Mouse (Mus musculus) heart, adult 11 months (tissue): ENCODE measurements around the gene Hoxa11.

Experiments
- DNase-seq: peaks from one replicate; pipeline ENCODE4 v3.0.0; 2022

Gene Hoxa11

GRCm38 (mm10) chr6:52217895-52218642, 27.5 kb downstream of the Hoxa11 start:
- DNase-seq = peak; percentile 80

- DNase-seq = peak; percentile 96
These were observed 28.2 kb downstream of the Hoxa11 start for GRCm38 (mm10) chr6:52217459-52217768.

GRCm38 (mm10) chr6:52216691-52217458, 28.7 kb downstream of the Hoxa11 start:
- peak; percentile 90 for DNase-seq

- DNase-seq = peak; percentile 88
These were observed 29.7 kb downstream of the Hoxa11 start for GRCm38 (mm10) chr6:52215771-52216535.

DNA sequence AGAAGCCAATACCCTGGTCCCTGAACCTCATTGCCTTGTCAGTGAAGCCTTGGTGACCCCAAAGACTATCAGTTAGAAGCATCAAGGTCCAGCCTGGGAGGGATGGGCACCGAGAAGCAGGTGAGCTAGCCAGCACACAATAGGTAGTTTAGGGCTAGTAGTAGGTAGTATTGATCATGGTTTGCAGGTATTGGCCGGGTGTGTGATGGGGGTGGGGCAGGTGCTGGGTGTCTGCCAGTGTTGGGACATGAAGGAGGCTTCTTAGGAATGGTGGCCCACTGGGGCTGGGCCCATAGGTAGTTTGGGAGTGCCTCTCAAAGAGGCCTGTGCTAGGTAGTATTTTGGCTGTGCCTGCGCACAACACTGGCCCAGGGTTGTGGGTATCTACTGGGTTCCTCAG, 30.5 kb downstream of the Hoxa11 start:
- peak; percentile 83 for DNase-seq

DNA sequence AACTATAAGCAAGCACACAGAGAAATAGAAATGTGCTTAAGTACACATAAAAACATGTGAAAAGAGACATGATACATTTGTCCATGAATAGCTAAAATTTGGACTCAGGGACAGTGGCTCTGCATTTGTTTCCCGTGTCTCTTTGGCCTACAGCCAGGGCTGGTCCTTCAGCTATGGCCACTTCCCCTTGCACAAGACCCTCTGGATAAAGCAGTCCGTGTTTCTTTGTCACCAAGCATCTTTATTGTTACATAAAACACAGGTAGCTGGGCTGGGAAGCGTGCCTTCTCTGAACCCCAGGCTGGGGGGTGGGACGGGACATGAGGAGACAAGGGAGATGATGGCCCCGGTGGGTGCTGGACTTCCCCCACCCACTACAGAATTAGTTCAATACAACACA, 31.3 kb downstream of the Hoxa11 start:
- peak; percentile 77 for DNase-seq

- peak; percentile 94 for DNase-seq
These were observed 32.3 kb downstream of the Hoxa11 start, which contains the start of the genes Hoxa3 and Gm28308 for GRCm38 (mm10) chr6:52213119-52213986. Gene Hoxa3 (minus strand): TSS chr6:52213336. Gene Gm28308 (minus strand): TSS chr6:52213339.

DNA sequence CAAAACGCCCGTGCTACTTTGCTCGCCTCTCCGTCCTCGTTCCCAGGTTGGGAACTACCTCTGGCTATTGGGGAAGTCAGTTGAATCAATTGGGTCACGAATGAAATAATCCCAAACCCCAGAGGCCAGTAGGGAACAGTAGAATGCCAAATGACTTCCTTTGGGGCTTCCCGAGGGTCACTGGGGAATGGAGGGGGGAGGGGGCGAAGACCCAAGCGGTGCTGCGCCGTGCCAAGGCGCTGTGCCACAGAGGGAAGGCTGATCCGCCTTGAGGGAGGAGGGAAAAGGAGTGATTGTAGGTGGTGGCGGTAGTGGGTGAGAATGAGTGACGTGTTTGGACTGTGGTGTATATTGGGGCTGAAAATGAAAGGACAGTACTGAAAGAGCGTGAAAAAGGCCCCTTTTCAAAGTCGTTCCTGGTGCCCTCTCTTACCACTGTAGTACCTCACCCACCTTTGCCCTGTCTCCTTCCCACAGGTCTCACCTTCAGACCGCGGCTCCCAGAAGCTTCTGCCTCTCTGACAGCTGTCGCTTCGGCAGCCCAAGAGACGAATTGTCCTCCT, 33.0 kb downstream of the Hoxa11 start:
- peak; percentile 89 for DNase-seq

GRCm38 (mm10) chr6:52211961-52212360, 33.6 kb downstream of the Hoxa11 start:
- DNase-seq = peak; percentile 91

DNA sequence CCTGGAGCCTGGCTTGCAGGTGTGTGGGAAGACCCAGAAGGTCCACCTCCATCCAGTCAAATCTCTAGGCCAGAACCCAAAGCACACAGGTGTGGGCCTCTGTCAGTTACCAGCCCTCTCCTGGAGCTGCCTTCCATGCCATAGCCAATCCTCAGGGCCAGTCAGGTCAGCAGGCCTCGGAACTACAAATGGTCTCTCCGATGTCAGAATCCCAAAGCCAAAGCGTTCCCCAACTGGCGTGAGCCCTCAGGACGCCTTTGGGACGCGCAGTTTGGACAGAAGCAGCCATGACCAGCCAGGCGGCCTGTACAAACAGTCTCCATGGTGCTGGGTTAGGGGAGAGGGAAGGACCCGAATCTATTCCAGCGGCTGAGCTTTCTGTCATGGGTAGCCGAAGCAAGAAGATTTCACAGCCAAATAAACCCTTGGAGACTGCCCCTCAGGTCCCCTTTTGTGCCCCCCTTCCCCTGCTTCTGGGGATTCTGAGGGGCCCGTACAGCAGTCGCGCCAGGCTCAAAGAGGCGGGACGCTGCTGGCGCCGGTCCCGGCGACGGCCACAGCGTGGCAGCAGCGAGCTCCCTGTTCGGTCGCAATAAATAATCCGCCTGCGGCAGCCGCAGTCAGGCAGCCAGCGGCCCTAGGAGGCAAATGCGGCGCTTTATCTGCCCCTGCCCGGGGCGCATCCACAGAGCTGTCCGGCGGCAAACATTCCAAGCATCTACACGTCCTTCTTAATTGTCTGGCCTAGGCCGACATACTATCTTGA, 34.3 kb downstream of the Hoxa11 start:
- peak; percentile 95 for DNase-seq

DNA sequence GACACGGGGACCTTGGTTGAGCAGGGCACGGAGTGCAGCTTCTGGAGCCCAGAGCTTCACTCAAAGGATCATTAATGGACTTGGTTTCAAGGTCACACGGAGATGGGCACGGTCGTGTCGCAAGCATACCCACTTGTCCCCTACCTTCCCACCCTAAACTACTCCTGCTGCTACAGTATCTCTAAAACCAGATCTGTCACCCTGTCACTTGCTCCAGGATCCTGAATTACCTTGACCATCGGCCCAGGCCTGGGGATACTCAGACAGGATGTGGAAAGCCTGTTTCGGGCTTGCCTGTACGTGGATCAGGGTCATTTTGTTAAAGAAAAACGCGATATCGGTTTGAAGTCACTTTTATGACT, 35.9 kb downstream of the Hoxa11 start:
- DNase-seq = peak; percentile 60

- peak; percentile 88 for DNase-seq
These were observed 36.5 kb downstream of the Hoxa11 start for GRCm38 (mm10) chr6:52208868-52209684.

GRCm38 (mm10) chr6:52208072-52208867, 37.3 kb downstream of the Hoxa11 start, which contains the start of gene Hoxa6:
Gene Hoxa6 (minus strand): TSS chr6:52208722.
- peak; percentile 91 for DNase-seq

DNA sequence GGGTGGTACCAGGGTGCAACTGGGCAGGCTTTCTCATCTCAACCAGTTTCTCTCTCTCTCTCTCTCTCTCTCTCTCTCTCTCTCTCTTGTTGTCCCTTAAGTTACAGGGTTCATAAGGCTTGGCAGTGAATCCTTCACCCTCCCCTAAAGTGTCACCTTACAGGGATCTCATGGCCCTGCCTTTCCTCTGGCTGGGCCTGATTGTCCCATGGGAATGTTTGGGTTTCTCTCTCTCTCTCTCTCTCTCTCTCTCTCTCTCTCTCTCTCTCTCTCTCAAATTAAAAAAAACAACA, 38.0 kb downstream of the Hoxa11 start:
- DNase-seq = no peak

- DNase-seq = peak; percentile 77
These were observed 38.5 kb downstream of the Hoxa11 start for GRCm38 (mm10) chr6:52206882-52207683.

GRCm38 (mm10) chr6:52205638-52206621, 39.7 kb downstream of the Hoxa11 start:
- peak; percentile 88 for DNase-seq

DNA sequence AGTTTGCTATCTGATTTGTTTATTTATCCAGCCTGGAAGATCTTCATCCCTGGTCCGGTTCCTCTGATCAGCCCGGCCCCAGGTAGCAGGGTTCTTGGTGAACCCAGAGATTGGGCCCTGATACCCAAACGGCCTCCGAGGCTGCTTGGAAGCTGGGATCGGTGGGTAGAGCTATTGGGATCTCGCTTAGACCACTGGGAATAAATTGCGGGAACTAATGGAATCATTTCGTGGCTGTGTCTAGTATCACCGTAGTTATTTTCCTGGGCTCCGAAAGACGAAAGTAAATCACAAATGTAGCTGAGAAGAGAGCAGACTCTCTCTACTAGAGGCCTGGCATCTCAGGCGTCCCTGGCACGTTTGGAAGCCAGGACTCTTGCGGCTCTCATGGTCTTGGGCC, 40.4 kb downstream of the Hoxa11 start:
- DNase-seq = no peak
